Mouse (Mus musculus): ENCODE measurements around the gene Ank.

Gene Ank

DNA sequence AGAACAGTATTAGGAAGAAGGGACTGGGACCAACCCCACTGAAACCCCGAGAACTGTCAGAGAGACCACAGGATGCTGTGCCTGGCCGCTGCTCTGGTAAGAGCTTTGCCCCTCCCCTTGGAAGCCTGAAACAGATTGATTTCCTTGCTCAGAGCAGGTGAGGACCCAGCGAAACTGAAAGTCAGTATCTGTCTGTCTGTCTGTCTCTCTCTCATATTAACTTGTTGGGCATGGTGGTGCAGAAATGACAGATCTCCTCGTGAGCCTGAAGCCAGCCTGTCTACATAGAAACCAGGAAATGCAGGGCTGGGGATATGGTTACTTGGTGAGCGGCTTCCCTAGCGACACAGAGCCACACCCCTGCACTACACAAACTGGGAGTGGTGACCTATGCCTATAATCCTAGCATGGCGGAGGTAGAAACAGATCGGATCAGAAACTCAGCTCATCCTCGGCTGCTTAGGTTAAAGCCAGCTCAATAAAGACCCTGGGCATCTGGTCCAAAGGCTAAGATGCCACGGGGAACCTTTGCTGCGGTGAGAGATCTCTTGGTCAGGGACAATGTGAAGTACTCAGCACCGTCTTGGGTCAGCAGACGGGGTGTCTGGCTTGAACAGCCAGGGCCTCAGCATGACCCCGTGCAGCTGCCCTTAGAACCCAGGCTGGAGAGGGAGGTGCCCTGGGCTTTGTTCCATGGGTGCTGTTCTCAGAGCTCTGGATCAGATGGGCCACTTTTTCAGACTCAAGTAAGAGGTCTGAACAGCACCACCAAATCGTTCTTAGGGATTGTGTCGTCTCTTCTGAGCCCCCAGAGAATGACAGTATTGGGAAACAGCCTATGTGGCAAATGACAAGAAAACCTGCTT is 111.7 kb downstream of the Ank start:
- no peak for DNase-seq

GRCm38 (mm10) chr15:27578918-27579317 is 112.4 kb downstream of the Ank start:
- DNase-seq = no peak

DNA sequence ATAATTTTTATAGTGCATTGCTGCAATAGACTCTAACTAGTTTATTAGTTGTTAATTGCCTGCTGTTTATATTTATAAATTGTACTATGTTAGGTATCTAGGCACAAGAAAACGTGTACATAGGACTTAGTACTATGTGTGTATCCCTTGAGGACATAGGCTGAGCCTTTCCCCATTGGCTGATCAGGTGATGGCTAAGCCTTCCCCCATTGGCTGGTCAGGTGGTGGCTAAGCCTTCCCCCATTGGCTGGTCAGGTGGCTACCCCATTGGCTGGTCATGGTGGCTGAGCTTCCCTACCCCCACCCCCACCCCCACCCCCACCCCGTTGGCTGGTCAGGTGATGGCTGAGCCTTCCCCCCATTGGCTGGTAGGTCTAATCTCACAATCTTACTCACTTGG is 113.4 kb downstream of the Ank start:
- no peak for DNase-seq

DNA sequence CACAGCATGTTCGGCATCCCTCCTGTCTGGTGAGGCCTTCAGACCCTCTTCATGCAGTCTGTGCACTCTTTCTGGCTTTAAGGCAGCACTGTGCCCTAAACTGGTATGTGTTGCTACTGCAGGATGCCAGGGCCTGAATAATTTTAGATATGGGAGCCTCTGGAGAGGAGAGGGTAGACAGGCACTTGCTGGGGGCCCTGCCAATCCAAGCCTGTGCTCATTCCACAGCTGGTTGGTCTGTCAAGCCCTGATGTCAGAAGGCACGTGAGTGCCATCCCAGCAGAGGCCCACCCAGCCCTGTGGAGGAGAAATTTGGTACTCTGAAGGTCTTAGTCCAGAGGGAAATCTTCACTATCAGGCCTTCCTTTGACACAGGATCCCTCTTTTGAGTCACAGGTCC is 114.3 kb downstream of the Ank start:
- DNase-seq = no peak

- DNase-seq = no peak
Measured at GRCm38 (mm10) chr15:27581640-27582039, 115.2 kb downstream of the Ank start.

DNA sequence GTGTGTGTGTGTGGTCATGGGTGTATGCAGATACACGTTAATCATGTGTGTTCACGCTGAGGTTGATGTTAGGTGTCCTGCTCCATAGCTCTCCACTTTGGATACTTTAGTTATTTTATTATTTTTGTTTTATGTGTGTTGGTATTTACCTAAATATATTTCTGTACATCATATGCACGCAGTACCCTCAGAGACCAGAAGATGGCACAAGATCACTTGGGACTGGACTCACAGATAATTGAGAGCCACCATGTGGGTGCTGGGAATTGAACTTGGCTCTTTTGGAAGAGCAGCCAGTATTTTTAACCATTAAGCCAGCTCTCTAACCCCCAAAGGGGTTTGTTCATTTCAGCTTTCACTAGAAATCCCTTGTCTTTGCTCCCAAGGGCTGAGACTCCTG is 116.0 kb downstream of the Ank start:
- no peak for DNase-seq

DNA sequence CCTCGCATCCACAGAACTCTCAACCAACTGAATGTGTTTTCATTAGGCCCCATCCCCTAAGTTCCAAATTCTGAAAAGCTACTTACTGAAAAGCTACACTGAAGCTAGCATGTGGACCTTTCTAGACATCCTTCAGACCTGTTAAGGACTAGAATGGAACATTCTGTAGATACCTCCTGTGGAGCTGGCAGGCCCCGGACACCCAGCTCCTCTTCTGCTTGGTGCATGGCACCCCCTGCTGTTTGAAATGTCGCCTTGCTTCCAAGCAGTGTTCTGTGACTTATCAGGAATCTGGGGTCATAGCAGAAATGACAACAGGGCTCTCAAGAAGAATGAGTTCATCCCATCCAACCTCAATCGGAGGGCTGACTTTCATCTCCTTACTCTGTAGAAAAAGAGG is 116.6 kb downstream of the Ank start:
- peak; percentile 61 to 72 for DNase-seq

DNA sequence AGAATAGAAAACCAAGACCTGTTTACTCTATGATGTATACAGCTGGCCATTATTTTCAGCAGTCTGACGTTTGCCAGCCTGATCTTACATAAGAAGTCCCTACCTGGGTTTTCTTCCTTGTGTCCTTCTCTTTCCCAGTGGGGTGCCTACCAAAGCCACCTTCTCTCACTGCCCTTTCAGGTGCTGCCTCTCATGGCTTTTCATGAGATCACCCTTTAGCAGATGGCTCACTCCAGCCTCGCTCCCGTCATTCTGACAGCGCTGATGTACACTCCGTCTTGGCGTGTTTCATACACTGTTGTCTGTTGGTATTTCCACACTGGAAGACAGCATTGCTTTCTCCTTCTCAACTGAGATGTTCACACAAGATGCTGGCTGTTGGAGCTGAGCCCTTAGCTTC is 117.1 kb downstream of the Ank start:
- no peak for DNase-seq

GRCm38 (mm10) chr15:27585466-27586092 is 119.1 kb downstream of the Ank start:
- no peak for DNase-seq

DNA sequence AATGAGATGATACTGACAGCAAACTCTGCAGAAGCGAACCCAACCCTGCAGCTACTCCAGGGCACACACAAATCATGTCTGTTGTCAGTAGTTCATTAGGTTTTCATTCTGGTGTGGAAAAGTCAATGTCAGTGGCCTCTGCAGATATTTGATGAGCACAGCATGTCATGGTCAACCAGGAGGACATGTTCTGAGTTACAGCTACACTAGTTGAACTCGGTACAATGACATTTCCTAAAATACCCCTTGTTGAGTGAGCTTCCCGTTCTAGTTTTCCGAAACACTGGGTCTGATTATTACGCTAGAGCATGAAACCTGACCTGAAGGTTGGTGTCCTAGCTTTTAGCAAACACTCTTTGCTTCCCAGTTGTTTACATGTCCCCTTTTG is 119.6 kb downstream of the Ank start:
- DNase-seq = no peak

- no peak for DNase-seq
Measured at GRCm38 (mm10) chr15:27588087-27588826, 121.8 kb downstream of the Ank start.

DNA sequence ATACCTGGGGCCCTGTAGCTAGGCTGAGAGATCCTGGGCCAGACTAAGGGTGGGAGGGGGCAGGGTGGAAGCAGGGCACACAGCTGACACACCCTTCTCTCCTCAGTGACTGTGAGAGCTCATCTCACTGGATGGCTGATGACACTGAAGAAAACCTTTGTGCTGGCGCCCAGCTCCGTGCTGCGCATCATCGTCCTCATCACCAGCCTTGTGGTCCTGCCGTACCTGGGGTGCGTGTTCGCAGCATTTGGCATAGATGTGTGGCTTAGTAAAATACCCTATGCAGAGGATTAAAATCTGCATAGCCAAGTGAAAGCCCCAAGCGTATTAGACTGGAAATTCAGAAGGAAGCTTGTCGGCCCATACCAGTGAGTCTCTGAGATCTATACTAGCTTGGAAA is 124.3 kb downstream of the Ank start:
- DNase-seq = no peak

GRCm38 (mm10) chr15:27592620-27593320 is 126.3 kb downstream of the Ank start:
- DNase-seq = no peak

DNA sequence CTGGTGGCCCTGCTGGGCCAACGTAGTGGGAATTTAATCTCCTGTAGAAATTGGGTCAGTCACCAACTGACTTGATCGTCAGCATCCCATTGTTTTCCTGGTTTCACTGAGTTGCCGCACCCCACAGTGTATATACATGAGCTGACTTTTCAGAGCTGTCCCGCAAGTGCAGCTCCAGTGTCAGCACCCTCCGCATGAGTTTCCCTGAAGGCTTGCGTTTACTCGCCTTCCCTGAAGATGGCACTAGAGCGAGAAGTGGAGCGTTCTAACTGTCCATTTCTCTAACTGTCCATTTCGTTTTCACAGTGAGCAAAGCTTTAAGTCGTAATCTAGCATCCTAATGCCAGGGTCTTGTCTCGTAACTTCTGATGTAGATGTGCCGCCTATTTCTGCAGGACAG is 127.2 kb downstream of the Ank start:
- DNase-seq = no peak

DNA sequence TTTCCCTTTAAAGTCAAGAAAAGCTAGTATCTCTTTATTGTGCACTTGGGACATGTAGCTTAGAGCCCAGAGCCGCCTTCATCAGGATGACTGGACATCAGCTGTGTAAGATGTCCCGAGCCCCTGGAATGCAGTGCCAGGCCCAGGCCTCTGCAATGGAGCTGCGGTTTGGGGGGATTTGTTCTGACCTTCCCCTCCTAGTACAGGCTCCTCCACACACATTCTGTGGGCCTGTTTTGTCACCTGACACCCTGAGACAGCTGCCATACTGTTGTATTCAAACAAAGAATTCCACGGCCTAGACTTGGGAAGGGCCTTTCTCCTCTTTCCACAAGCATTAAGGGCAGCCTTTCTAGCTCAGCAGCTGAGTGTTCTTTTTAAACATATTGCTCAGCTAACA is 128.5 kb downstream of the Ank start:
- no peak for DNase-seq

- no peak for DNase-seq
Measured at GRCm38 (mm10) chr15:27595560-27595959, 129.1 kb downstream of the Ank start.

DNA sequence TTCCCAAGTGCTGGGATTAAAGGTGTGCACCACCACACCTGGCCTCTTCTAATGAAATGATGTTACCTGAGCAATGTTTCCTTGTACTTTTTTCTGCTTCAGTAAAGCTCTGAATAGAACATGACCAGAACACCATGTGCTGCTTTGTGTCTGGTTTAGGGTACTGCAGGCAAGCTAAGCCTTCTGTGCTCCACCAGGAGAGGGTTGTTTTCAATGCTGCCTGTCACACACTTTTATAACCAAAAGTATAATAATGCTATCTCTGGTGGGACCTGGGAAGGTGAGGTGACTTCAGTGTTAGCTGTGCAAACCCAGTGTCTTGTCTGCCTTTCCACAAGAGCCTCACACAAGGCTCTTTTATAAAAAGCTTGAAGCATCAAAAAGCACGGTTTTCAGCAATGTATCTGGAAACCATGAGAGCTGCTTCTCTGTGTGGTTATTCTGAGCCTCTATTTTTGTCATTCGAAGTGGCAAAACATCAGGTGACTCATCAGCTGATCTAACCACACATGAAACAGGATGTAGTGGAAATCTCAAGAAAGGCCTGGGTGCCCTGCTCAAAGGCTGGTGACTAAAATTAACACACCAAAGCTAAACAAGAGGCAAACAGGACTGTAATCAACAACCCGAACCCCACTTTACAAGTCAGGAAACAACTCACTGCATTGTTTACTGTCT is 130.1 kb downstream of the Ank start:
- DNase-seq = no peak

DNA sequence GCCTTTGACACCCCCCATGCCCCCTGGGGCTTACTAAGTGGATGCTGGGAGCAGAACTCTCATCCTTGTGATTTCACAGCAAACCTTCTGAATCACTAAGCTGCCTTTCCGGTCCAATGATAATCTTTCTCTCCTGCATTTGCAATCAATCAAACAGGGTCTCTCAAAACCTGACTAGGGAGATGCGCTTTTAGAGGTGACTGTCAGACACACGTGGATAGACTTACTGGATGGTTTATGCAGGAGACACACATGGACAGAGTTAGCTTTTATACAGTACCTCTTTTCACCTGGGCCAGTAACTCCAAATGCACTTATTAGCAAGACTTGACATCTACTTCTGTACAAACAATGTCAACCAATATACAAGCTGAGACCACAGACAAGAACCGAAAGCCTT is 131.0 kb downstream of the Ank start:
- DNase-seq = no peak

DNA sequence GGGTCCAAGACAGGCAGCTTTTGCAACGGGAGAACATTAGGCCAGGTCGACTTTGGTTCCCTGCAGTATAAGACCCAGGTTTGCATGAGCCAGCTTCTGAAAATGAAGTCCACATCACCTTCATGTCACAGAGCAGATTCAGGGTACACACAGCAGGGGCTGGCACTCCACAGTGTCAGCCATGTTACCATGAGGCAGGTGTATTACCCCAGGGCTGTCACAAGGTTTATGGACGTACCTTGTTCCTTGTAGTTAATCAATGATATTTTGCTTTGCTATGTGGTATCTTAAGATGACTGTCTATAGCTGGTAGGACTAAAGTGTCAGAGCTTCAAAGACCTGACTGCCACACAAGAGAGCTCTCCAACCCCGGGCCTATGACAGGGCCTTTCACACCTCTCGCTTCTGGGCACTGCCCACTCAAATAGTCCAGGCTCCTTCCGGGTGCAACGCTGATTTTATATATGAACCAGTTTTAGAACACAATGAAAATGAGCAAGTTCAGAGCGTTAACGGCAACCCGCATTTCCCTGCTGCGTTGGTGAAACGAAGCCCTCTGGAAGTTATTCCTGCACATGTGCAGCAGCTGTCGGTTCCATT is 132.4 kb downstream of the Ank start:
- DNase-seq = no peak

- no peak for DNase-seq
Measured at GRCm38 (mm10) chr15:27600524-27600923, 134.0 kb downstream of the Ank start.

DNA sequence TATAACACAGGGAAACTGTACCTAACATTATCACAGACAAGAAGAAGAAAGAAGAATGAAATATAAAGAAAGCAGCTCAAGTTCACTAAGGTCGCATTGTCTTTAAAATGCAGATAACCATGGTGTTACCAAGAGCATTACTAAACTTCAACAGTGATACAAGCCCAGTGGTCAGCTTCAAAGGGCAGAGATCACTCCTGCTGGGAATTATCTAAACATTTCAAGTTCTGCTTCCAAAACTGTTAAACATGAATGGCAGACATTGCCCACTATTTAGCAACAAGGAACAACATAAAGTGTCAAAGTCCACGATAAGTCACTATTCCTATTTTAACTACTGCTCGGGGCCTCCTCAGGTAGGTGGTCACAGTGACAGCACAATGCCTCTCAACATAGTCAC is 138.1 kb downstream of the Ank start:
- no peak for DNase-seq

DNA sequence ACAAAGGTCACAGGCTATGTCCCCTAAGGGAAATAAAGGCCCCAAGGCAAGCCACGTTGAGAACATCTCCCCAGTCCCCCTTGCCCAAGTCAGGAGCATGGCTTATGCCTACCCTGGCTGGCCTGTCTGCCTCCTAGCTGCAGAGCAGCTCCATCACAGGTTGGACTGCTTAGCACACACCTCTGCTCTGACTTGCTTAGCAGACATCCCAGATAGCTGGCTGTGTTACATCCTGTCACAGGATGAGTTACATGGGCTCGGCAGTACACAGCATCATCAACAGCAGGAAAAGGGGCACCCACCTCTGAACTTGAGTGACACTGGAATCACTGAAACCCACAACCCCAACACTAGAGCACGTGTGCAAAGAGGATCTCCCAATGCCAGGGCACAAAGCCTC is 138.8 kb downstream of the Ank start:
- DNase-seq = no peak
